Mouse (Mus musculus): ENCODE results near the gene Rragd. TPM values are rescaled to one million over a fixed set of nuclear protein-coding genes. Genes with fewer than 3 reads are reported as not detected.
A peak's percentile ranks its signal among the peaks of the same experiment; 100 is the strongest.

Gene Rragd
- polyA plus RNA-seq, 1 experiment from 2014 or later: 21.1 TPM

GRCm38 (mm10) chr4:32983176-32984155, 629 bp downstream of the Rragd start:
- Histone ChIP-seq H3K27ac (ENCODE audit: low read depth, low read length) (peak overlapping the region; percentile 67), H3K4me1 (ENCODE audit: control insufficient read depth, insufficient read depth, low read length) (peaks cover 10% of the 10 kb centered on the region), H3K36me3 (ENCODE audit: control insufficient read depth, insufficient read depth, low read length) (no peaks in the 10 kb centered on the region), H3K4me3 (ENCODE audit: low read length) (peak overlapping the region; percentile 81), H3K9me3 (ENCODE audit: control insufficient read depth, low read length) (no peaks in the 10 kb centered on the region), H3K4me2 (replicated peaks; ENCODE audit: low read depth, low read length) (peak overlapping the region; percentile 99), H3K27me3 (ENCODE audit: control insufficient read depth, insufficient read depth, low read length) (no peaks in the 10 kb centered on the region), H3K9ac (ENCODE audit: low read depth, low read length) (peak overlapping the region; percentile 74)
- ATAC-seq (ENCODE audit: low FRiP score, low TSS enrichment): peak; percentile 71
- WGBS: under 1% methylated on average over 68 of the region's 94 CpGs

GRCm38 (mm10) chr4:32984242-32984641, 1.4 kb downstream of the Rragd start:
- Histone ChIP-seq H3K36me3 (ENCODE audit: control insufficient read depth, insufficient read depth, low read length) (no peaks in the 10 kb centered on the region), H3K4me3 (ENCODE audit: low read length) (peak overlapping the region; percentile 81), H3K27ac (ENCODE audit: low read depth, low read length) (peak overlapping the region; percentile 67), H3K9me3 (ENCODE audit: control insufficient read depth, low read length) (no peaks in the 10 kb centered on the region), H3K4me2 (replicated peaks; ENCODE audit: low read depth, low read length) (peak overlapping the region; percentile 99), H3K4me1 (ENCODE audit: control insufficient read depth, insufficient read depth, low read length) (peaks cover 10% of the 10 kb centered on the region), H3K9ac (ENCODE audit: low read depth, low read length) (peak overlapping the region; percentile 74), H3K27me3 (ENCODE audit: control insufficient read depth, insufficient read depth, low read length) (no peaks in the 10 kb centered on the region)
- no peak for ATAC-seq (ENCODE audit: low FRiP score, low TSS enrichment)
- under 1% methylated on average over 13 of the region's 13 CpGs for WGBS

- 12% methylated on average over 13 of the region's 13 CpGs for WGBS
These were observed 2.2 kb downstream of the Rragd start for GRCm38 (mm10) chr4:32984801-32985675.

GRCm38 (mm10) chr4:32985684-32986083, 2.8 kb downstream of the Rragd start:
- H3K9me3 ChIP-seq (ENCODE audit: control insufficient read depth, low read length): no peaks in the 10 kb centered on the region
- WGBS: 17% methylated on average over 3 of the region's 3 CpGs
- H3K4me3 ChIP-seq (ENCODE audit: low read length): no peak overlapping the region
- peaks cover 10% of the 10 kb centered on the region for H3K4me1 ChIP-seq (ENCODE audit: control insufficient read depth, insufficient read depth, low read length)
- no peak for ATAC-seq (ENCODE audit: low FRiP score, low TSS enrichment)
- H3K27ac ChIP-seq (ENCODE audit: low read depth, low read length): no peak overlapping the region
- H3K4me2 ChIP-seq (replicated peaks; ENCODE audit: low read depth, low read length): no peak overlapping the region
- H3K9ac ChIP-seq (ENCODE audit: low read depth, low read length): no peak overlapping the region
- no peaks in the 10 kb centered on the region for H3K36me3 ChIP-seq (ENCODE audit: control insufficient read depth, insufficient read depth, low read length)
- no peaks in the 10 kb centered on the region for H3K27me3 ChIP-seq (ENCODE audit: control insufficient read depth, insufficient read depth, low read length)

More at GRCm38 (mm10) chr4:32984801-32985675, 2.2 kb downstream of the Rragd start:
- no peak for ATAC-seq (ENCODE audit: low FRiP score, low TSS enrichment)
- H3K36me3 ChIP-seq (ENCODE audit: control insufficient read depth, insufficient read depth, low read length): no peaks in the 10 kb centered on the region
- peak overlapping the region; percentile 99 for H3K4me2 ChIP-seq (replicated peaks; ENCODE audit: low read depth, low read length)
- H3K9me3 ChIP-seq (ENCODE audit: control insufficient read depth, low read length): no peaks in the 10 kb centered on the region
- peak overlapping the region; percentile 81 for H3K4me3 ChIP-seq (ENCODE audit: low read length)
- no peaks in the 10 kb centered on the region for H3K27me3 ChIP-seq (ENCODE audit: control insufficient read depth, insufficient read depth, low read length)
- 0 out of 2 replicates have a peak overlapping the region, but pooled peaks have one; percentile 18 for H3K27ac ChIP-seq (ENCODE audit: low read depth, low read length)
- H3K4me1 ChIP-seq (ENCODE audit: control insufficient read depth, insufficient read depth, low read length): peaks cover 10% of the 10 kb centered on the region
- H3K9ac ChIP-seq (ENCODE audit: low read depth, low read length): peak overlapping the region; percentile 34; the same call in 1 of the 2 replicates

- no peak for ATAC-seq (ENCODE audit: low FRiP score, low TSS enrichment)
- no peak overlapping the region for H3K4me3 ChIP-seq (ENCODE audit: low read length)
- H3K27me3 ChIP-seq (ENCODE audit: control insufficient read depth, insufficient read depth, low read length): no peaks in the 10 kb centered on the region
- WGBS: 62% methylated on average over 3 of the region's 3 CpGs
- no peaks in the 10 kb centered on the region for H3K9me3 ChIP-seq (ENCODE audit: control insufficient read depth, low read length)
- no peak overlapping the region for H3K27ac ChIP-seq (ENCODE audit: low read depth, low read length)
- peaks cover 10% of the 10 kb centered on the region for H3K4me1 ChIP-seq (ENCODE audit: control insufficient read depth, insufficient read depth, low read length)
- no peak overlapping the region for H3K4me2 ChIP-seq (replicated peaks; ENCODE audit: low read depth, low read length)
- H3K36me3 ChIP-seq (ENCODE audit: control insufficient read depth, insufficient read depth, low read length): no peaks in the 10 kb centered on the region
- H3K9ac ChIP-seq (ENCODE audit: low read depth, low read length): no peak overlapping the region
These were observed 4.2 kb downstream of the Rragd start for GRCm38 (mm10) chr4:32987006-32987405.

GRCm38 (mm10) chr4:32989346-32989745, 6.5 kb downstream of the Rragd start:
- 83% methylated on average over 2 of the region's 2 CpGs for WGBS
- peaks cover 7% of the 10 kb centered on the region for H3K4me1 ChIP-seq (ENCODE audit: control insufficient read depth, insufficient read depth, low read length)

GRCm38 (mm10) chr4:32994168-32994567, 11.3 kb downstream of the Rragd start:
- no peak for ATAC-seq (ENCODE audit: low FRiP score, low TSS enrichment)
- Histone ChIP-seq H3K4me3 (ENCODE audit: low read length) (no peak overlapping the region), H3K9me3 (ENCODE audit: control insufficient read depth, low read length) (no peaks in the 10 kb centered on the region), H3K9ac (ENCODE audit: low read depth, low read length) (no peak overlapping the region), H3K4me2 (replicated peaks; ENCODE audit: low read depth, low read length) (no peak overlapping the region), H3K27ac (ENCODE audit: low read depth, low read length) (no peak overlapping the region), H3K4me1 (ENCODE audit: control insufficient read depth, insufficient read depth, low read length) (no peaks in the 10 kb centered on the region), H3K36me3 (ENCODE audit: control insufficient read depth, insufficient read depth, low read length) (no peaks in the 10 kb centered on the region), H3K27me3 (ENCODE audit: control insufficient read depth, insufficient read depth, low read length) (no peaks in the 10 kb centered on the region)
- WGBS: 75% methylated on average over 3 of the region's 3 CpGs

More at GRCm38 (mm10) chr4:32989346-32989745, 6.5 kb downstream of the Rragd start:
- H3K4me2 ChIP-seq (replicated peaks; ENCODE audit: low read depth, low read length): no peak overlapping the region
- no peak for ATAC-seq (ENCODE audit: low FRiP score, low TSS enrichment)
- no peaks in the 10 kb centered on the region for H3K27me3 ChIP-seq (ENCODE audit: control insufficient read depth, insufficient read depth, low read length)
- no peaks in the 10 kb centered on the region for H3K36me3 ChIP-seq (ENCODE audit: control insufficient read depth, insufficient read depth, low read length)
- H3K9me3 ChIP-seq (ENCODE audit: control insufficient read depth, low read length): no peaks in the 10 kb centered on the region
- H3K27ac ChIP-seq (ENCODE audit: low read depth, low read length): no peak overlapping the region
- H3K4me3 ChIP-seq (ENCODE audit: low read length): no peak overlapping the region
- no peak overlapping the region for H3K9ac ChIP-seq (ENCODE audit: low read depth, low read length)

GRCm38 (mm10) chr4:32996083-32996482, 13.2 kb downstream of the Rragd start:
- H3K4me3 ChIP-seq (ENCODE audit: low read length): no peak overlapping the region
- no peaks in the 10 kb centered on the region for H3K27me3 ChIP-seq (ENCODE audit: control insufficient read depth, insufficient read depth, low read length)
- no peak overlapping the region for H3K27ac ChIP-seq (ENCODE audit: low read depth, low read length)
- no peaks in the 10 kb centered on the region for H3K9me3 ChIP-seq (ENCODE audit: control insufficient read depth, low read length)
- no peaks in the 10 kb centered on the region for H3K36me3 ChIP-seq (ENCODE audit: control insufficient read depth, insufficient read depth, low read length)
- 95% methylated on average over 5 of the region's 5 CpGs for WGBS
- ATAC-seq (ENCODE audit: low FRiP score, low TSS enrichment): no peak
- H3K4me2 ChIP-seq (replicated peaks; ENCODE audit: low read depth, low read length): no peak overlapping the region
- H3K4me1 ChIP-seq (ENCODE audit: control insufficient read depth, insufficient read depth, low read length): no peaks in the 10 kb centered on the region
- no peak overlapping the region for H3K9ac ChIP-seq (ENCODE audit: low read depth, low read length)
